ENCODE assay signal across 34 mouse cellular contexts in genomic region chr13:51157291-51157690, GRCm38 (mm10).
"Had no signal": no experiment of that assay in that cellular context is flagged by ENCODE, and none has a peak within 500 bp of the region (broad histone marks: within the 10 kb centered on the region; RNA-seq: fewer than 3 reads in every experiment).

No protein-coding gene starts in this region.

- H3K4me2 ChIP-seq: heart, embryonic 11.5 days; heart, embryonic 12.5 days; heart, embryonic 13.5 days; heart, embryonic 15.5 days; hindbrain, embryonic 13.5 days; hindbrain, embryonic 14.5 days; hindbrain, embryonic 15.5 days; intestine, embryonic 15.5 days; kidney, embryonic 15.5 days had no signal

- H3K27me3 ChIP-seq: heart, embryonic 12.5 days; heart, embryonic 13.5 days; heart, embryonic 15.5 days; hindbrain, embryonic 13.5 days; hindbrain, embryonic 15.5 days; intestine, embryonic 15.5 days; kidney, embryonic 15.5 days had no signal

- H3K4me1 ChIP-seq: hindbrain, embryonic 10.5 days; hindbrain, embryonic 13.5 days; hindbrain, embryonic 15.5 days had no signal

- H3K27ac ChIP-seq: heart, embryonic 10.5 days; hindbrain, embryonic 10.5 days; hindbrain, embryonic 13.5 days; hindbrain, embryonic 14.5 days; hindbrain, embryonic 15.5 days; hindbrain, postnatal 0 days; intestine, embryonic 15.5 days; kidney, embryonic 15.5 days; kidney, postnatal 0 days; layer of hippocampus, adult 2 months had no signal

- H3K4me3 ChIP-seq: heart, embryonic 10.5 days; heart, embryonic 12.5 days; heart, embryonic 13.5 days; heart, embryonic 15.5 days; hindbrain, embryonic 10.5 days; hindbrain, embryonic 13.5 days; hindbrain, embryonic 15.5 days; intestine, embryonic 15.5 days; kidney, embryonic 15.5 days; layer of hippocampus, adult 2 months had no signal

- ATAC-seq: hindbrain, embryonic 16.5 days; hindbrain, postnatal 0 days; inflammation-experienced regulatory T-cells, adult 6 months; intestine, embryonic 15.5 days; intestine, embryonic 16.5 days; intestine, postnatal 0 days had no signal

- H3K9ac ChIP-seq: heart, embryonic 12.5 days; heart, embryonic 13.5 days; heart, embryonic 15.5 days; hindbrain, embryonic 13.5 days; hindbrain, embryonic 14.5 days; hindbrain, embryonic 15.5 days; intestine, embryonic 15.5 days; kidney, embryonic 15.5 days had no signal

- H3K9me3 ChIP-seq: heart, embryonic 10.5 days; heart, embryonic 13.5 days; heart, embryonic 15.5 days; hindbrain, embryonic 10.5 days; hindbrain, embryonic 13.5 days; hindbrain, embryonic 15.5 days; intestine, embryonic 15.5 days; kidney, embryonic 15.5 days had no signal

- DNase-seq: heart, postnatal 10 days; heart, postnatal 14 days; heart, postnatal 36 days; heart, postnatal 4 days; kidney, adult 11 months; kidney, adult 18-20 months; kidney, adult 2 months; kidney, adult 8-10 months; kidney, adult 9 months; kidney, postnatal 10 days; kidney, postnatal 14 days; kidney, postnatal 25 days; kidney, postnatal 36 days; kidney, postnatal 4 days; layer of hippocampus, adult 9-11 months; layer of hippocampus, postnatal 36 days had no signal
